Mouse (Mus musculus) erythroblast, adult 5-6 weeks (primary cell): Measurements from ENCODE around the gene Gm49337. TPM values are rescaled to one million over a fixed set of nuclear protein-coding genes. Genes with fewer than 3 reads are reported as not detected.

Experiments used
- ATAC-seq: replicated peaks from 2 replicates; pipeline ENCODE4 v1.8.0; 2016; ENCODE audit warnings: moderate number of reproducible peaks, mild to moderate bottlenecking, moderate TSS enrichment, inconsistent platforms; ENCODE audit not compliant: poor library complexity, low FRiP score, severe bottlenecking
- total RNA-seq, 2 experiments: library from RNA; stranded (forward) in 1 of 2; stranded (reverse) in 1 of 2; fragments of 150-400 nt in 1 of 2; fragments of 200-764, 138-1000 nt in 1 of 2; gene quantifications; 2 replicates each; pipeline versions ENCODE4 v1.2.3 to v1.2.4; 2015 to 2017; ENCODE audit warnings: low replicate concordance in 2 of 2

The Gm49337 gene
- total RNA-seq, 2 experiments from 2014 or later = not detected

DNA sequence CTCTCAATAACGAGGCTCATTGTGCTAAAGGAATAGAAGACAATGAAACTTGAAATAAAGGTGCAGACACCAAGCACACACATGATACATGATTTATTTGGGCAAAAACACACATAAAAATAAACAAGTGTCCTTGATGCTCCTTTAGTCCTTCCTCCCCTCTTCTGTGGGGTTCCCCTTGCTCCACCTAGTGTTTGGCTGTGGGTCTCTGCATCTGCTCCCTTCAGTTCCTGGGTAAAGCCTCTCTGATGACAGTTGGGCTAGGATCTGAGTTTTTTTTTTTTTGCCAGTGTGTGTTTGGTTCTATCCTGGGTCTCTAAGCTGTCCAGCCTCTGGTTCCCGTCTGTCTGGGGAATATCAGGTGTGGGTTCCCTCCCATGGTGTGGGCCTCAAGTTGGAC, 109.0 kb downstream of the Gm49337 start:
- ATAC-seq = no peak

DNA sequence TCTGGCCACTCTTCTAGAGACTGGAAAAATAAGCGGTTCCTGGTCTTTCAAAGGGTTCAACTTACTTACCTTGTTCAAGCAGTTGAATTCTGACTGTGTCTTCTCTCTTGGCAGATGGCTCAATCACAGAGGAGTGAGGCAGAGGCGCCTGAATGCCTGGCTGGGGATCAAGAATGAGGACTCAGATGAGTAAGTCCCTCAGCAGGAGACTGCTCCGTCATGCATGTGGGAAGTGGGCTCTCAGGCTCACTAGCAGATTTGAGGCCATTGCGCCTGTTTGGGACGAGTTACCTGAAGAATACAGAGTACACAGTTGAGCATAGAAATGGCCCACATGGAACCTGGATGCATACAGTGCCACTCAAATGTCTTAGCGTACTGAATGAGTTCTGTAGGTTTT, 118.4 kb downstream of the Gm49337 start:
- ATAC-seq = no peak

DNA sequence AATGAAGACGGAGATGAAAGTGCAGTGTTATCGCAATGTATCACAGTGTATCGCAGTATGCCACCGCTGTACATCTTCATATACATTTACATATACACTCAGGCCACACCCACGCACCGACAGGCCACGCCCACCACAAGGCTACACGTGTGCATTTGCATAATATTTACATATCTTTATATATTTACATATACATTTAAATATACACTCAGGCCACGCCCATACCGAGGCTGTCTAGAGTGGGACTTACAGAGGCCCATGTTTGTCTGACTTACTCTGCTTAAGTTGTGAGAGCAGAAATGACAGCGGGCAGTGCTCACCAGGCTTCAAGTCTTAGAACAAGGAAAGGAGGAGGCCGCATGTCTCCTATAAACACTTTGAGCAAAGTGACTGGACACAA, 120.1 kb downstream of the Gm49337 start:
- 0 out of 2 replicates have a peak, but pooled peaks have one; percentile 55 for ATAC-seq

DNA sequence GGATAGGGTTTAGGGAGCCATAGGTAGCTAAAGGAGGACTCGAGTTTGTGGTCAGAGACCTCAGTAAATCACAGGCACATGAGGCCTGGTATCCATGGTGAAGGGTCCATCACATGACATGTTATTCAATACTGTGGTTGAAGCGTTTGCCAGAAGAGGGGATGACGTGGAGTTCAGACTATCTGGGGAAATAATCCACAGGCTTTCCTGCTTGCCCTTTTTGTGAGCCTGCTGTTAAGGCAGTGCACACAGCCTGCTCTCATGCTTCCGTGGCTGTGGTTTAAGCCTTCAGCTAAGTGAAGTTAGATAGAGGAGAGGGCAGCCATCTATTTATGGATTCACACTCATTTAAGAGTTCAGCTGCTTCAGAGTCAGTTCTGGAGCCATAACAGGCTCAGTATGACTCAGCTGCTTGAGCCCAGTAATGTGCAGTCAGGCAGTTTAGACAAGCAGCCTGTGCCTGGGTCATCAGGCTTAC, 127.7 kb downstream of the Gm49337 start:
- no peak for ATAC-seq

DNA sequence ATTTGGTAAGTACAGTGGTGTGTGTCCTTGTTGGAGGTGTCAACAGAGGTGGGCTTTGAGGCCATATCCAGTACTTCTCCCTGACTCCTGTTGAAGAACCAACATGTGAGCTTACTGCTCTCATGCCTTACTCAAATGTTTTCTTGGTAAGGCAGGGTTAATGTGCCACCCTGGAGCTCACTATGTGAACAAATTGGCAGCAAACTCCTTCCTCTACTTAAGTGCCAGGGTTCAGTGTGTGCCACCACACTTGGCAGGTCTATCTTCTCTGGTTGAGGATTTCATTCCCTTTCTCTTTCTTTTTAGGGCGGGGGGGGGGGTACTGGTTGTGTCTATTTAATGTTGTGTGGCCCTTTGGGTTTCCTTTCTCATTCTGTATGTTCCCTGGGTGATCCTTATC, 131.4 kb downstream of the Gm49337 start:
- ATAC-seq = no peak

DNA sequence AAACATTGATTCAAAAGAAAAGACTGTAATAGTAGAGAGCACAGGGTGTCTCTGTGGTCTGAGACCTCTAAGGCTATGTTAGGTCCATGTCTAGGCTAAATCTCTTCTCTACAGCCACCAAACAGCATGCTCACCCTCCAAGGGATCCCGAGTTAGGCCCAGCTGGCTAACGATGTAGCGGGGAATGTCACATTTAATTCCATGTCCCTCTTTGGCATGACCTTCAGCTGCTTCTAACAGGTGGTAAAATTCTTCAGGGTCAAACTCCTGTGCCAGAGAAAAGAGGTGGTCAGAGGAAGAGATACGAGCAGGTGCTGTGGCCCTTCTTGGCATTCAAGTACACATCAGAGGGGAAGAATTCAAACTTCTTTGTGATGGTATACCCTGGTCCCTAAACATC, 144.4 kb downstream of the Gm49337 start:
- no peak for ATAC-seq

DNA sequence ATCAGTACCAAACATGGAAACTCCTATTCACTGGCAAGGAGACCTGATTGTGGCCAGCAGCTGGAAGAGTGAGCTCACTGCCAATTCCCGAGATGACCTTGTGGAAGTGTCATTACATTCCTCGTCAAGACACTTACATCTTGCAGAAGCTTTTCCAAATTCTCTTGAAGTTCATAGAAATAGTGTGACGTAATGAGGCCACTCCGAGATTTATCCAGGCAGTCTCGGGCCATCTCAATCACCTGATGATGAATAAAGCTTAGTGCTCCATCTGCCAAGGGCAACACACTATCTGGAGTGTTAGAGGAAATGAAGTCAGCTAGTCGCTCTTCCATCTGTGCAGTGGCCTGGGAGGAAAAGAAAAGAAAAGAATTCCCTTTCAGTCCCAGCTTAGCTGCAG, 148.9 kb downstream of the Gm49337 start:
- no peak for ATAC-seq

DNA sequence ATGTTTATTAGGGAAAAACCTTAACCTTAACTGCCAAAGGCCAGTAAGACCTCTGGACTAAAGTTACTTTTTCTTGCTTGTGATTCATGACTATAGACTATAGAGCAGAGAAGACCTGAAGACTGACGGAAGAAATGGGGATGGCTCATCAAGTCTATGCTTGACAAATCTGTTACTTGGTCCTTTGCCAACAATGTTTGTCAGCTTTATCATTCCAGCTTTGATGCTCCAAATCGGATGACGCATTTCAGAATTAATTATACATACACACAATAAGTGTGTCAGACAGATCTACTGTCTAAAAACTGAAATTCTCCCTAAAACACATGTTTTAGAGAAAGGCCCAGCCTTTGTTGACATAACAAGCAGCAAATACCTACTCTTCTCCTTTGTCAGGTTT, 156.1 kb downstream of the Gm49337 start:
- no peak for ATAC-seq

DNA sequence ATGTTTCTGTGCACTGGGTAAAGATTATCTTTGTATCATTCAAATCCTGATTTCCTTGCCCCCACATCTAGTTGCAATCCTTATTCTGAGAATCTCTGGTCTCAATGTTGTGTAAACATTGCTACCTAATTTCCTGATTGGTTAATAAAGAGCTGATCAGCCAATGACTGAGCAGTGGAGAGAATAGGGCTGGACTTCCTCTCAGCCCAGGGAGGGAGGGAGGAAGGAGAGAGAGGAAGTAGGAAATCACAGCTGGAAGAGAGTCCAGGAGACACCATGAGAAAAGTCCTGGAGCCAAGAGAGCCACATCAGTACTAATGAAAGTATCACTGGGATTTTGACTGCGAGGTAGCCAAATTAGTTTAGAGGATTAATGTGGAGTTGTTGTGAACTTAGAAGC, 163.1 kb downstream of the Gm49337 start:
- no peak for ATAC-seq

DNA sequence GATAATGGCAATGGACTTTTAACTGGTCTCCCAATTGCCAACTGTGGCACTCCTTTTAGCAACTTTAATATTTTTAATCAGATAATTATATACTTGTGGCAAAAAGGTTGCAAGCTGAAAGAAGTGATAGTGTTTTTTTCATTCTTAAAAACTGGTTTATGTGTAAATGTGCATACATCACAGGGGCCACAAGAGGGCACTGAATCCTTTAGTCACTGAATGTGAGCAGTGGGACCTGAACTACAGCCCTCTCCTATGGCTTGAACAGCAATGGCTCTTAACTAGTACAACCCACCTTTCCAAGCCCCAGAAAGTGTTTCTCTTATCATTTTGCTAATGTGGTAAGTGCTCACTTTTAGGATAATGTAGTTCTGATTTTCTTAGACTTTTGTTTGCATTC, 168.9 kb downstream of the Gm49337 start:
- no peak for ATAC-seq

Other genes starting within 250 kb of the Gm49337 start
- gene Dmbx1, start 233.5 kb upstream of the Gm49337 start, total RNA-seq (2015; ENCODE audit: low replicate concordance) = not detected in 2 replicates
- not detected in 2 replicates for gene Dmbx1, start 233.5 kb upstream of the Gm49337 start, total RNA-seq (2017; ENCODE audit: low replicate concordance)
- gene Faah, start 155.5 kb upstream of the Gm49337 start, total RNA-seq (2015; ENCODE audit: low replicate concordance) = 2.1 TPM in 1 of 2 replicates, not detected in the other
- 1.3 TPM in 1 of 2 replicates, not detected in the other for gene Faah, start 155.5 kb upstream of the Gm49337 start, total RNA-seq (2017; ENCODE audit: low replicate concordance)
- 2.5 and 2.9 TPM in 2 replicates for gene Nsun4, start 119.5 kb upstream of the Gm49337 start, total RNA-seq (2015; ENCODE audit: low replicate concordance)
- gene Nsun4, start 119.5 kb upstream of the Gm49337 start, total RNA-seq (2017; ENCODE audit: low replicate concordance) = 0.43 and 1.1 TPM in 2 replicates
- gene Uqcrh, start 98.3 kb upstream of the Gm49337 start, total RNA-seq (2015; ENCODE audit: low replicate concordance) = 197 and 223 TPM in 2 replicates
- gene Uqcrh, start 98.3 kb upstream of the Gm49337 start, total RNA-seq (2017; ENCODE audit: low replicate concordance) = 191 and 235 TPM in 2 replicates
- gene Lrrc41, start 98.1 kb upstream of the Gm49337 start, total RNA-seq (2015; ENCODE audit: low replicate concordance) = 3.5 and 9.0 TPM in 2 replicates
- 1.3 and 3.3 TPM in 2 replicates for gene Lrrc41, start 98.1 kb upstream of the Gm49337 start, total RNA-seq (2017; ENCODE audit: low replicate concordance)
- gene Rad54l, start 49.7 kb upstream of the Gm49337 start, total RNA-seq (2015; ENCODE audit: low replicate concordance) = 7.7 and 8.1 TPM in 2 replicates
- 14.8 and 16.8 TPM in 2 replicates for gene Rad54l, start 49.7 kb upstream of the Gm49337 start, total RNA-seq (2017; ENCODE audit: low replicate concordance)
- gene Pomgnt1, start 49.5 kb upstream of the Gm49337 start, total RNA-seq (2015; ENCODE audit: low replicate concordance) = 0.63 and 7.9 TPM in 2 replicates
- 2.2 and 6.8 TPM in 2 replicates for gene Pomgnt1, start 49.5 kb upstream of the Gm49337 start, total RNA-seq (2017; ENCODE audit: low replicate concordance)
- not detected in 2 replicates for gene Lurap1, start 22.0 kb upstream of the Gm49337 start, total RNA-seq (2015; ENCODE audit: low replicate concordance)
- not detected in 2 replicates for gene Lurap1, start 22.0 kb upstream of the Gm49337 start, total RNA-seq (2017; ENCODE audit: low replicate concordance)
- gene Tspan1, start 5.8 kb upstream of the Gm49337 start, total RNA-seq (2015; ENCODE audit: low replicate concordance) = not detected in 2 replicates
- not detected in 2 replicates for gene Tspan1, start 5.8 kb upstream of the Gm49337 start, total RNA-seq (2017; ENCODE audit: low replicate concordance)
- gene 1700042G07Rik, start within 50 bp of the Gm49337 start, total RNA-seq (2015; ENCODE audit: low replicate concordance) = not detected in 2 replicates
- gene 1700042G07Rik, start within 50 bp of the Gm49337 start, total RNA-seq (2017; ENCODE audit: low replicate concordance) = not detected in 2 replicates
- not detected in 2 replicates for gene Pik3r3, start 48.2 kb downstream of the Gm49337 start, total RNA-seq (2015; ENCODE audit: low replicate concordance)
- 0.26 and 0.84 TPM in 2 replicates for gene Pik3r3, start 48.2 kb downstream of the Gm49337 start, total RNA-seq (2017; ENCODE audit: low replicate concordance)